Mouse (Mus musculus) brown adipose tissue, adult 24 weeks (tissue): ENCODE results near the gene Rab12. TPM values are rescaled to one million over a fixed set of nuclear protein-coding genes. Genes with fewer than 3 reads are reported as not detected.
A peak's percentile ranks its signal among the peaks of the same experiment; 100 is the strongest.

Experiments used
- H3K27ac ChIP-seq: fragments of 200-500 bp; replicated peaks from 2 replicates; pipeline ENCODE4 v1.5.1; 2012; ENCODE audit warnings: low read depth, mild to moderate bottlenecking, low read length
- H3K4me1 ChIP-seq: fragments of 200-500 bp; 2 replicates; pipeline ENCODE4 v1.6.1; 2012; ENCODE audit warnings: low read length, mixed read lengths; ENCODE audit not compliant: control insufficient read depth, insufficient read depth, insufficient read length
- H3K4me3 ChIP-seq: fragments of 200-500 bp; 2 replicates; pipeline ENCODE4 v1.5.1; 2012; ENCODE audit warnings: low read depth, mild to moderate bottlenecking, low read length, moderate library complexity; ENCODE audit not compliant: insufficient read depth
- polyA plus RNA-seq: library from polyadenylated mRNA; stranded (reverse); fragments of >200 nt; gene quantifications from 2 replicates; pipeline ENCODE4 v1.2.4, GENCODE M21; 2012; ENCODE audit not compliant: missing spikeins, insufficient read depth, insufficient read length

Rab12 gene
- polyA plus RNA-seq, 1 experiment = 97.9 TPM

DNA sequence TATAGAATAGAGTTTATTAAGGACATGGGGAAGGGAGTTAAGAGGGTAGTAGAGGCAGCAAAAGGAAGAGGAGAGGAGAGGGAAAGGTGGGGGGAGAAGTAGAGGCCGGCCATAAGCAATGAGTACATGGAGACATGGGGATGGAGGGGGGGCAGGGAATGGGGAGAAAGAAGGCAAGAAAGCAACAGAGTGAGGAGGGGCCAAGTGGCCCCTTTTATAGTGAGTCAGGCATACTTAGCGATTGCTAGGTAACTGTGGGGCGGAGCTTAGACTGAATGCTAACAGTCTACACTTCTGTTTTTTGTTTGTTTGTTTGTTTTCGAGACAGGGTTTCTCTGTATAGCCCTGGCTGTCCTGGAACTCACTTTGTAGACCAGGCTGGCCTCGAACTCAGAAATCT is 38.2 kb downstream of the Rab12 start:
- H3K27ac ChIP-seq = no peak overlapping the region
- H3K4me3 ChIP-seq = no peak overlapping the region
- H3K4me1 ChIP-seq = peaks cover 3% of the 10 kb centered on the region; the same call in 1 of the 2 replicates

DNA sequence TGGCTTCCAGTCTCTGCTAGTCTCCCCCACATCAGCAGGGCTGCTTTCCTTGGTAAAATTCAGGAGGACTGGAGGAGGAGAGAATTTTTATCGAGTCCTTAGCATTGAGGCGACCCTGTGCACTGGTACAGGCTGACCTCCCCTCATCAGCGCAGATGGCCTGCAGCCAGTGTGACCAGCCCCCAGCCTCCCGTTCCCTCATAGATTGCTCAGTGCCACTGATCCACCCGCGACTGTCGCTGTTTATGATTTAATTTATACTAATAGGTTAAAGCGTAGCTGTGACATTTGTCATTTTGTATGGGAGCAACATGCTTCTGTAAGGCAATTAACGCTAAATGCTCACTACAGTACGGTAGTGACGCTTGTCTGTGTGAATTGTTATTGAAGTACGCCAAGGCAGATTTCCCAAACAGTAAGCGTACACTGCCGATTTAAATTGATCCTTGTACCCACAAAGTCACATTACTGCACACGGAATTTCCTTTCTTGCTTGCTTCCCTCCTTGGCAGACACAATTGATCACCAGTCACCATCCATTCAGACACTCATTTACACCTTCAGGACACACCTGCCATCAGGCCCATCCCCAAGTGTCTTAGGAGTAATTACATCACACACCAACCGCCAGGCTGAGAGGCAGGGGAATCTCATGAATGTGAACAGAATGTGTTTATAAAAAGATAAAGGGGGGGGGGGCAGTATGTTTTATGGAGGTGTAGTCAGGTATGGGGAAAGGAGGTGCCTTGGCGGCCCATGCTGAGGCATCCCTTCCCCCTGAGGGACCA is 38.8 kb downstream of the Rab12 start:
- Histone ChIP-seq H3K27ac (no peak overlapping the region), H3K4me1 (peaks cover 3% of the 10 kb centered on the region; the same call in 1 of the 2 replicates), H3K4me3 (no peak overlapping the region)

DNA sequence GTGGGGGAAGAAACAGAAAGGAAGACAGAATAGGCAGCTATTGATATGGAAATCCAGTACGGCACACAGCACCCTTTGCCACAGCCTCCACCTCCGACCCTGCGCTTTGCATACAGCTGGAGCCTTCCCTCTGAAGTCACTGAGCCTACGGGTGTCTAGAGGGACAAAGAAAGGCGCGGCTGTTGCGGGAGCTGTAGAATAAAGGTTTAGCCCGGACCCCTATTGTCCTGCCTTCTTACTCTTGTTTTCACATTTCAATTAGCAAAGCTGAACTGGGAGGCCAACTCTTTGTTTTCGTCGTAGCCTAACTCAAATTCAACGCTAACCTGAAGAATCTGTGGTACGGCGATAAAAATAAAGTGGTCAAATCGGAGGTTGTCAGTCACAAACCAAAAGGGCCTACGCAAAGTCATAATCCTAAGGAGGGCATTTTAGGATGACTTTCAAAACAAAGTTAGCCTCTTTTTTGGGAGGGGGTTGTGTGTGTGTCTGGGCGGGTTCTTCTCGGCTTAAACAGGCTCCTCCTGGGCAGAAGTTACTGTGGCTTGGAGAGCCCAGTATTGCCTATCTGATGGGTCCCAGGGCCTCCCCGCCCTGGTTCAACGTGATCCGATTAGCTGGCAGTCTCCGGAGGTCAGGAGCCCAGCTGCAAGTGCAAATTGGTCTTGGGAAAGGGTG is 39.6 kb downstream of the Rab12 start:
- Histone ChIP-seq H3K4me3 (peak overlapping the region; percentile 41), H3K4me1 (peaks cover 3% of the 10 kb centered on the region; the same call in 1 of the 2 replicates), H3K27ac (peak overlapping the region; percentile 41; the same call in 1 of the 2 replicates)

DNA sequence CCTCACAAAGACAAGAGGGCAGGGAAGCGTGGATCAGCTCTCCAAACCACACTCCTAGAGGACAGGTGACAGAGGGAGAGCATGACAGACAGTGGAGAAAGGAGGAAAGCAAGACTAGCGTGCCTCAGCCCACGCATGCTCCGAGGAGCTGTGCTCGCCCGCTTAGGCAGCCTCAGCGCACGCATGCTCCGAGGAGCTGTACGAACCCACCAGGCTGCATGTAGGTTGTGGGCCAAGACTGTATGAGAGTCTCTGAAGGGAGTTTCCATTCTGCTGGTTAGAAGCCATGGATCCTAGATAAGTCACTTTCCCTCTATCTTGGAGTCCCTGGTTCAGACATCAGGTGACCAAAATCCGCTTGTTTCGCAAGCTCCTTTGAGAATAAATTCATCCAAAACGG is 40.2 kb downstream of the Rab12 start:
- 0 out of 2 replicates have a peak overlapping the region, but pooled peaks have one; percentile 24 for H3K27ac ChIP-seq
- peaks cover 3% of the 10 kb centered on the region; the same call in 1 of the 2 replicates for H3K4me1 ChIP-seq
- H3K4me3 ChIP-seq = peak overlapping the region; percentile 38

DNA sequence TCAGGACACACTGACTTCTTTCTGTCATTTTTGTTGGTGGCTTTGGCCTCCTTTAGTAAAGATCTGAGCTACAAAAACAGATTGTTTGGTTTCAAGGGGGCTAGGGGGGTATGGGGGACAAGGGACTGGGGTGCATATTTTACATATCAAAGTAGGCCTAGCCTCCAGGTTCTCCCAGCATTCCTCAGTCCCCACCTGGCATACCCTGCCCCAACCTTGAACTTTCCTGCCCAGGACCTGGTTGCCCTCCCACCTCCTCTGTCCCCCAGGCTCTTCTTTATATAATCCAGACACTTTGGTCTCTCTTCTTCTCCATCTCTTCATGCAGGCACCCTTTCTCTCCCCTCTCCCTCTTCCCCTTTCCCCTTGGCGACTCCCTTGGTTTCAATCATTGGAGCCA is 46.3 kb downstream of the Rab12 start:
- no peak overlapping the region for H3K4me3 ChIP-seq
- H3K4me1 ChIP-seq = peaks cover 6% of the 10 kb centered on the region; the same call in 1 of the 2 replicates
- no peak overlapping the region for H3K27ac ChIP-seq

DNA sequence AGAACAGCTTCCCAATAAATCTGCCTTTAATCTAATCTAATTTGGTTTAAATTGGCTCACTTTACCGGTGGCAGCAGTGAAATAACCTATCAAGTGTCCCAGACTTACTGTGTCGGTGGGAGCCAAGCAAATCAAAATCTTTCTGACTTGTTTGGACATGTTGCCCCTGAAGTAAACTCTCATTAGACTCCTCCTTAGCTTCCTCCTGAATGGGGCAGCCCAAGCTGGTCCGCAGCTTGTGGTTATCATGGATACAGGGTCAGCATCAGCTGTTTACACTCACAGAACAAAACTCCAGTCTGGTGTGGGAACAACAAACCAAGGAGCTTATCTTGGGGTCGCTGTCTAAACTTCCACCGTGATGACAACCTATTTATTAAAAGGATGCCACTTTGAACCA is 47.8 kb downstream of the Rab12 start:
- Histone ChIP-seq H3K4me3 (no peak overlapping the region), H3K27ac (no peak overlapping the region), H3K4me1 (peaks cover 6% of the 10 kb centered on the region; the same call in 1 of the 2 replicates)

DNA sequence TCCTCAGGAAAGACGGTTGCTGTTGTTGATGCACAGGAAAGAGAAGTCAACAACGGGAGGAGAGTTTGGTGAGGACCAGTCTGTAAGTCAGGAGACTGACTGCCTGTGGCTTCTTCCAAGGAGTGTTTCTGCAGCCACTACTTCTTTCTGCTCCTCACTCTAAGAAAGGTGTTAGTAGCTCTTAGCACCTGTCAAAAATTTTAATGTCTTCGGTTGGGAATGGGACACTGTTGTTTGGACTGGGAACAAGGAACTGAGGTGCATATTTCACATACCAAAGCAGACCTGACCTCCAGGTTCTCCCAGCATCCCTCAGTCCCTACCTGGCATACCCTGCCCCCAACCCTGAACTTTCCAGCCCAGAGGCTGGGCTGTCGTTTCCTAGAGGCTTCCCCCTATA is 48.3 kb downstream of the Rab12 start:
- Histone ChIP-seq H3K4me3 (no peak overlapping the region), H3K27ac (no peak overlapping the region), H3K4me1 (peaks cover 6% of the 10 kb centered on the region; the same call in 1 of the 2 replicates)

DNA sequence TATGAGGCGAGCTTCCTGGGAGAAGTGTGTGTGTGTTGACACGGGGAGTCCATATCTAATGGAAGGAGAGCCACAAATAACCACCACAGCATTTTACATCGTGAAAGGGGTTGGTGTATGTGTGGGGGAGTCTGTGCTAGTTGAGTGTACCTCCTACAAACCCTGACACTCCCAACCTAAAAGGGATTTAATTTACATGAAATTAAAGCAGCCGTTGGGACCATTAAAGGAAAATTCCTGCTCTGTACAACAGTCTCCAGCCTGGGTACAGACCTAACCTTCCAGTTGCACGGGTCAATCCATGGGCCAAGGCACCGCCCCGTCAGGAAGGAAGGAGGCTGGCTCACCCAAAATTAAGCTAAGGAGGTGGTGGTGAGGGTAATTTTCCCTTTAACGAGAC is 49.5 kb downstream of the Rab12 start:
- peaks cover 6% of the 10 kb centered on the region; the same call in 1 of the 2 replicates for H3K4me1 ChIP-seq
- no peak overlapping the region for H3K27ac ChIP-seq
- H3K4me3 ChIP-seq = no peak overlapping the region

DNA sequence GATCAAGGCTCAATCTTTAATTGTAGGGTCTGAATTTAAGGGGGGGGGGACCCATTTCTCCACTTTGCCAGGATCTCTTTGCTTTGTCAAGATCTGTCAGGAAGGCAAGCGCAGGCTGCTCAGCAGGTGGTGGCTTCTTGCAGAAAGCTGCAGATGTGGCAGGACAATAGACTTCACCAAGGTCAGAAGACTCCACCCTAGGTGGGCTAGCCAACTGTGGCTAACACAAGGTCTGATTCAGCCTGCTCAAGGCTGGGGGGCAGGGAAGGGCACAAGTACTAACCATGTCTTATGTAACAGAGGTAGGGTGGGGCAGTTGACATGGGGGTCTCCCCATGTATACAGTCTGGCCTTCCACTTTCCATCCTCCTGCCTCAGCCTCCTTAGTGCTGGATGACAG is 62.3 kb downstream of the Rab12 start:
- no peak overlapping the region for H3K4me3 ChIP-seq
- H3K4me1 ChIP-seq = no peaks in the 10 kb centered on the region
- H3K27ac ChIP-seq = no peak overlapping the region

DNA sequence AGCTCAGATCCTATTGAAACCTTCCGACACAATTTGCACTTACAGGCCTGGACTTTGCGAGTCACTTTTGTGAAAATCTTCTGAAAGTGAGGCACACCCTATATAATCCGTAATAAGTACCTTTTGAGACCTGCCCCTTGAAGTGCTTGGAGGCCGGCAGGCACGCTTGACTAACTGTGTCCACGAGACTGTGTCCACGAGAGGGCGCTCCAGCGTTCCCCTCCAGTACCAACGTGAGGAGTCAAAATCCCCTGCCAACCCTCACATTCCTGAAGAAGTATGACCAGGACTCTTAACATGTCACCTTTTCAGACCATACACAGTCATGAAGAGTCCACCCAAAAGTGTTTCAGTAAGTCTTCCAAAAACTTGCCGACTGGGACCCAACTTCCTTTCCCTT is 68.4 kb downstream of the Rab12 start:
- Histone ChIP-seq H3K27ac (no peak overlapping the region), H3K4me1 (no peaks in the 10 kb centered on the region), H3K4me3 (no peak overlapping the region)

DNA sequence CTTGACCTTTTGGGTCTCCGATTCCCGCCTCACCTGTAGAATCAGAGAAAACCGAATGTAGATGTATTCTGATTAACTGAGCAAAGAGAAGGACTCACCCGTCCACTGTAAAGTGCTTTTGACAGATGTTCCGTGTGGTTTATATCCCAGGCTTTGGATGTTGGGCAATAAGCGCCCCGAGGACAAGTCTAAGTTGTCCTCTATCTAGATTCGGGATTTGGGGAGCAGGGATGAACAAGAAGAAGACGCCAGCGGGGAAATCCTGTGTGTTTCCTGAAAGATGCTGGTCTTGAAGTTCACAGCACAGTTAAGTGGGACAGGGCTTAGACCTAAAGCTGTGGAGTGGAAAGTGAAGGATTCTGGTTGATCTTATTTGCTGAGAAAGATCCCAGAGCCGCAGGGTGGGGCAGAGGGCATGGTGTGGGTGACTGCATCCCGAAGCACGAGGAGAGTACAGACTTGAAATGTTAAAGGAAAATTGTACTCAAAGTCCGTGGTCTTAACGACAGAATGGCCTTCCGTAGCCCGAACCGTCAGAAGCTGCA is 68.9 kb downstream of the Rab12 start:
- Histone ChIP-seq H3K27ac (no peak overlapping the region), H3K4me3 (peak overlapping the region; percentile 65), H3K4me1 (no peaks in the 10 kb centered on the region)

DNA sequence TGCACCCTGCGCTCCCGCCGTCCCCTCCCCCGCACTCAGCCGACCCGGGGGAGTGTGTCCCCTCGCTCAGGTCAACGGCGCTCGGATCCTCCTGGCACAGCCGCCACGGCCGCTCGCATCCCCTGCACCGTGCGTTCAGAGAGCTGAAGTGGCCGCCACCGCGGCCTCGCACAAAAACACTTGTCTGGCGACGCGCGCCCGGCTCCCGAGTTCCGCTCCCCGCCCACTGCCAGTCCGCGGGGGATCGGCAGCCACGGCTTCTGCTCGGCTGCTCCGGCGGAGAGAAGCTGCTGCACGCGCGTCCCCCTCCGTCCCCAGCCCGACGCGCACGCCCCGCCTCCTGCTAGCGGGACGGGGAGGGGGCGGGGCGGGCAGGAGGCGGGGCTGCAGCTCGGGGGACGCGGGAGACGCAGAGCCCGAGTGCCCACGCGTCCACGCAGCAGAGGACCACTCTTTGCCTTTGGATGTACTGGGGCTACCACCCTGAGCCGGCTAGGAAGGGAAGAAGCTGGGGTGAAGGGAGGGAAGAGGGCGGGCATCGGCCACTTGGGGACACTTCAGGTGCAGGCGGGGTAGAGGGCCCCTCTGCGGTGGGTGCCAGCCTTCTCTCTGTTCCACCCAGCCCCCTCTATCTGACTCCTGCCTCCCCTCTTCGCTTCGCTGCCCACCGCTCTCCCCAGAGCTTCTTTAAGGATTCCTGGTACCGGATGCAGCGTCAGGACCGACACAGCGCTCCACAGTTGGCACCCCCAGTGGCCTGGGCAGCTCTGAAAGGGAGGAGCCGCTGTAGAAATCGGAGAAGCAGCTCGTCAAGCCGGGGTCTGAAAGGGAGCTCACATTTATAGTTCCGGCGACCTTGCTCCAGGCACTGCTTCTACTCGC is 69.8 kb downstream of the Rab12 start, which contains the start of gene Mtcl1:
Gene Mtcl1 (minus strand): TSS at position 291 of the 882 bp plus-strand sequence.
- Histone ChIP-seq H3K4me1 (no peaks in the 10 kb centered on the region), H3K27ac (no peak within 1 kb of the TSS), H3K4me3 (peak within 1 kb of the TSS; percentile 65)

DNA sequence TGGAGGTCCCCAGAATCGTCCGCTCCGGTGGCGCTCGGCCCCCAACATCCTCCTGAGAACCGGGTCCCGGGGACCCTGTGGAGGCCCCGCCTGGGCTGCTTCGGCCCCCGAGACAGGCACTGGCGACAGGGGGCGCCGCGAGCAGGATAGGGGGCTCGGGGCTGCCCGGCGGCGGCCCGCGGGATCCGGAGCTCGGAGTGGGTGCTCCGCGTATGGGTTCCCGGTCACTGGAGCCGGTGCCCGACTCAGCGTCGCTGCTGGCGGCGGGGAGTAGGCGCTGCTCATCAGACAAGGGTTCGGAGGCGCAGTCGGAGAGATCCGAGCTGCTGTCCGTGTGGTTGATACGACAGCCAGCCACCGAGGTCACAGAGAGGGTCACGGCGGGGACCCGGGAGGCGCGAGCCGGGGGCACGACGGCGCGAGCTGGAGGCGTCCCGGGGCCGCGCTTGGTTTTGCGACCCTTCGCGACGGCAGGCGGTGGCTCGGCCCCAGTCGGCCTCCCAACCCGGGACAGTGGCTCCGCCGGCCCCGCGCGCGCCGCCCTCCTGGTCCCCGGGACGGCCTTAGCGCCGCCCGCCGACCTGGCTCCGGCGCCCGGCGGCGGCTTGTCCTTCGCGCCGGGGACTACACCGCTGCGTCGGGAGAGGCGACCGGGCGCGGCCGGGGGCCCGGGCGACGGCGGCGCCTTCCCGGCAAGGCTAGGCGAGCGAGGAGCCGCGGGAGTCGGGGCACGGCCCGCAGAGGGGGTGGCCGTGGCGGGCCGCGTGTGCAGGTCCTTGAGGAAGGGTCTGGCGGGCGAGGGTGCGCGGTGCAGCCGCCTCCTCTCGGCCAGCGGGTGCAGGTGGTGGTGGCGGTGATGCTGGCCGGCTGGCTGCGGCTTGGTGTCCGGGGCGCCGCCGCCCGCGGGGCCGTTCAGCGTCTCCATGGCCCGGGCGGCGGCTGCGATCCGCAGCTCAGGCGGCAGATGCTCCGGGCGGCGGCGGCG is 70.8 kb downstream of the Rab12 start:
- Histone ChIP-seq H3K4me1 (no peaks in the 10 kb centered on the region), H3K27ac (no peak overlapping the region), H3K4me3 (peak overlapping the region; percentile 65)

DNA sequence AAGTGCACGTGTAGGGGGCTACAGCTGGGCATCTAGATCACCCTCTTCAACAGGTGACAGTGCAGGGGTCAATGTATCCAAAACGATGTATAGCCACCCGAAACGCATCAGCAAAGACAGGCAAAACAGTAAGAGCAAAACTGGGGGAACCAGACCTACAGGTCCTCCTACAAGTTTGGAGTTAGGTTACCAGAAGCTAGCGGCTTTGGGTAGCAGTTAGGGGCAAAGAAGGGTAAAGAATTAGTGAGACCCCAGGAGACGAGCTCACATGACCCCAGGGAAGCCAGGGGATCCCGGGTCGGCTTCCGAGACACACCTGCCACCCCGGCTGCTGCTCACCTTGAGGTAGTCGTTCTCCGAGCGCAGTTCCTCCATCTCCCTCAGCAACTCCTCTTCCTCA is 71.6 kb downstream of the Rab12 start:
- Histone ChIP-seq H3K4me1 (no peaks in the 10 kb centered on the region), H3K4me3 (peak overlapping the region; percentile 65), H3K27ac (no peak overlapping the region)
